Mouse (Mus musculus) kidney, adult 2 months (tissue): ENCODE data around the gene Unc5c. TPM values are rescaled to one million over a fixed set of nuclear protein-coding genes. Genes with fewer than 3 reads are reported as not detected.

Source experiments
- DNase-seq: peaks from one replicate; pipeline ENCODE4 v3.0.0; 2021
- H3K27ac ChIP-seq: fragments of 200-500 bp; 2 replicates; pipeline ENCODE4 v1.5.1; 2012; ENCODE audit warnings: low read depth, low read length, control low read depth, inconsistent platforms; ENCODE audit not compliant: insufficient read depth
- H3K27me3 ChIP-seq: fragments of 200-500 bp; replicated peaks from 2 replicates; pipeline ENCODE4 v1.6.1; 2012; ENCODE audit warnings: mild to moderate bottlenecking, moderate library complexity, low read length, inconsistent platforms; ENCODE audit not compliant: control insufficient read depth, insufficient read depth
- H3K36me3 ChIP-seq: fragments of 200-500 bp; 2 replicates; pipeline ENCODE4 v1.6.1; 2012; ENCODE audit warnings: mild to moderate bottlenecking, moderate library complexity, low read length, inconsistent platforms; ENCODE audit not compliant: control insufficient read depth, insufficient read depth
- H3K4me1 ChIP-seq: fragments of 200-500 bp; 2 replicates; pipeline ENCODE4 v1.6.1; 2011; ENCODE audit warnings: low read length; ENCODE audit not compliant: control insufficient read depth, insufficient read depth
- H3K4me3 ChIP-seq: fragments of 200-500 bp; 2 replicates; pipeline ENCODE4 v1.5.1; 2011; ENCODE audit warnings: mild to moderate bottlenecking, low read depth, low read length, control low read depth; ENCODE audit not compliant: insufficient read depth
- CTCF ChIP-seq: fragments of 200-500 bp; conservative IDR thresholded peaks from 2 replicates; pipeline ENCODE4 v1.5.1; 2011; ENCODE audit warnings: low read depth, mild to moderate bottlenecking, control low read depth, low read length, moderate library complexity, mixed read lengths; ENCODE audit not compliant: insufficient read depth, insufficient read length
- POLR2A ChIP-seq: fragments of 200-500 bp; IDR thresholded peaks from one replicate; pipeline ENCODE4 v1.6.1; 2011; ENCODE audit warnings: low read depth, low read length, control low read depth
- WGBS: fragments of 180-500 bp; shearing (Covaris S2); methylation state at CpG from one replicate; pipeline ENCODE4 v1.1.7; 2018; 5-methylcytosine and 5-hydroxymethylcytosine counted together
- polyA plus RNA-seq: library from polyadenylated mRNA; depleted of rRNA; stranded (reverse); fragments of >200 nt; gene quantifications from 2 replicates; pipeline ENCODE4 v1.2.3, GENCODE M21; 2012

Gene Unc5c
- polyA plus RNA-seq, 1 experiment: 2.3 TPM

DNA sequence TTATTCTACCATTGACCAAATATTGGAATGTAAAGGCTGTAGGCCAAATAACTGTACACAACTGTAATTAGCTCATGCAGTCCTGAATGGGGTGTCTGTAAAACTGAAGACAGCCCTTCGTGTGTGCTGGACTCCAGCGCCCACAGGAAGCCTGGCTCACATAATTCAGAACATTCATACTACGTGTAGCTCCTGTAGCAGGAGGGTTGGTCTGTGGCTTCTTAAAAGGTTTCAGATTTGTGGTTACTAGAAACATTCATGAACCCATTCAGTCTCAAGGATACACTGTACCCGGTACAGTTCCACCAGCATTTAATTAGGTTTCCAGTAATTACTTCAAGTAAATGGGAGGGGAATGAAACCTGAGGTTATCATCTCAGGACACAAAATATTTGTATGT, 246.6 kb downstream of the Unc5c start:
- Histone ChIP-seq H3K4me1 (no peaks in the 10 kb centered on the region), H3K27me3 (no peaks in the 10 kb centered on the region), H3K27ac (no peak overlapping the region), H3K36me3 (no peaks in the 10 kb centered on the region), H3K4me3 (no peak overlapping the region)
- TF ChIP-seq CTCF (no peak), POLR2A (no peak)
- 71% methylated on average over 4 of the region's 4 CpGs for WGBS
- no peak for DNase-seq

DNA sequence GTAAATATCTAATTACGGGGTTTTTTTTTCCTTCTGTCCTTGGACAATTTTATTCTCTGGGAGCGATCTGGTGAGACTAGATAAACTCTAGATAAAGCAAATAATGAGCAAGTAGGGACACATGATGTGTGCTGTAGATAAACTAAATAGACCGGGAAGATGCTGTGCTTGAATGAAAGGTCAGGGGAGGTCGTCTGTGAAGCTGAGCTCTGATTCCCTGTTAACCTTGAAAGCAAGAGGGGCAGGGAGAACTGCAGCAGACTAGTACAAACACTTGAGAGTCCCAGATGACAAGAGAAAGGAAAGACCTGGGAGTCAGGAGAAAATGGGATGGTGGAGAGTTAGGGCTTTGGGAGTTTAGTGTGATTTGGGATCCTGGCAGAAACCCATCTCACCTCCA, 251.4 kb downstream of the Unc5c start:
- Histone ChIP-seq H3K27me3 (no peaks in the 10 kb centered on the region), H3K4me1 (no peaks in the 10 kb centered on the region), H3K27ac (no peak overlapping the region), H3K36me3 (no peaks in the 10 kb centered on the region), H3K4me3 (no peak overlapping the region)
- TF ChIP-seq POLR2A (no peak), CTCF (no peak)
- 50% methylated on average over 4 of the region's 4 CpGs for WGBS
- DNase-seq: no peak

DNA sequence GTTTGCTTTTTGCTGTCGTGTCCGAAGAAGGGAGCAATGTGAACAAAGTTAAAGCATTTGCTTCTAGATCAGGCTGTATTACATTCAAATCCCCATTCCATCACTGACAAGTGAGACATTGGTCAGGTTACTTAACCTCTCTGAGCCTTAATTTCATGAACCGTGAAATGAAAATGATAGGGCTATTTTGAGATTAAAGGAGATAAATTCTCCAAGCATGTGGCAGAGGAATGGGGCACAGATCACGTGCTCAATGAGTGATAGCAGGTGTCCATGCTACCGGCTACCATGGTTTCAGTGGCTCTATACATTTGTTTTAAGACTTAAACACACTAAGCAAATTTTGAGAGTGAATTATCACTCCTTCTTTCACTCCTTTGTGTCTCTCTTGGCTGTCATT, 254.0 kb downstream of the Unc5c start:
- no peak overlapping the region for H3K4me3 ChIP-seq
- no peaks in the 10 kb centered on the region for H3K36me3 ChIP-seq
- H3K27me3 ChIP-seq: no peaks in the 10 kb centered on the region
- no peak for TF ChIP-seq POLR2A
- WGBS: 57% methylated on average over 5 of the region's 5 CpGs
- H3K27ac ChIP-seq: no peak overlapping the region
- DNase-seq: no peak
- no peaks in the 10 kb centered on the region for H3K4me1 ChIP-seq

DNA sequence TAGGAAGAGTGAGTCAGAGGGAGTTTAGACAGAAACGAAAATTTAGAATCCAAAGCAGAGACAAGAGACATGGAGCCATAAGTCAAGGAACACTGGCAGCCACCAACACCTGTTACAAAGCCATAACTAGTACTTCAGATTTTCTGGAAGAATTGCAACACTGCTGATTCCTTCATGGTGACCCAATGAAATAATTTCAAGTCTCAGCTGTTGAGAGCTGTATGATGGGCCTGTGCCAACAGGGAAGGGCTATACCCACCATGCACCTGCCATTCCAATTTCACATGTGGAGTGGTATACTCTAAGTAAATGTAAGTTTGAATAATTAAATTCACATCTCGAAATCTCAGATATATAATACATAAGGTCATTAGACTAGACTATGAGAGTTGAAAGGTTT, 259.5 kb downstream of the Unc5c start:
- Histone ChIP-seq H3K4me3 (no peak overlapping the region), H3K4me1 (no peaks in the 10 kb centered on the region), H3K36me3 (no peaks in the 10 kb centered on the region), H3K27me3 (no peaks in the 10 kb centered on the region), H3K27ac (no peak overlapping the region)
- DNase-seq: no peak
- WGBS: 81% methylated on average over 2 of the region's 2 CpGs
- no peak for TF ChIP-seq CTCF
- no peak for TF ChIP-seq POLR2A

DNA sequence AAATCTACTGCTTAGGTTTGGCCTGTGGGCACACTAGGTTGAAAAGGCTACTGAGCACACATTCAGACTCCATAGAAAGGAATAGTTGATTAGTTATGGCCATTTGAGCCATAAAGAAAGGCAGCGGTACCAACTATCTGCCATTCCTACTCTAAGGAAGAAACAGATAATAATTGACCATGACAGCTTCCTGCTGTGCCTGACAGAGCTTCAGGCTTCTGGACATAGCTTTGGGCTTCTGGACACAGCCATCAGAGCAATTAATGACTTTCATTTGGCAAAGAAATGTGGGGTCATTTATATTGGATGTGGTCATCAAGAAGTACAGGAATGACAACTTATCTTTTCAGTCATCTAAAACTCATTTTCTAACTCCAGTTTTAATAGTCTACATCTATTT, 260.4 kb downstream of the Unc5c start:
- H3K36me3 ChIP-seq: no peaks in the 10 kb centered on the region
- no peaks in the 10 kb centered on the region for H3K27me3 ChIP-seq
- H3K27ac ChIP-seq: no peak overlapping the region
- no peak overlapping the region for H3K4me3 ChIP-seq
- DNase-seq: no peak
- no peaks in the 10 kb centered on the region for H3K4me1 ChIP-seq
- WGBS: 90% methylated on average over 1 of the region's 1 CpGs
- TF ChIP-seq POLR2A (no peak), CTCF (no peak)

DNA sequence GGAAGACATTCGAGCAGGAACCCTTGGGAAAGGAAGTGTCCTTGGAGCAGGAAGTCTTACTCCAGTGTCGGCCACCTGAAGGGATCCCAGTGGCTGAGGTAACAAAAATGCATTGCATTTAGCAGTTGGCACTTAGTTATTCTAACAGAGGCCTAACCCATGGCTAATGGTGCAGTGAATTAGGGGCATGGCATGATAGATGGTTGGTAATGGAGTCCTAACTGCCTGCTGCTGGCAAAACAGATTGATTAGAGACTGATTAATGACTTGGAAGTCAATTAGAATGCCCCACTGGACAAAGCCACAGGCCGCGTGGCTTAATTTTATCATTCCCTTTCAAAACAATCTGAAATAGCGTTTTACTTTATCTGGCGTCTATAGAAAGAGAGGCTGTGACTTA, 268.8 kb downstream of the Unc5c start:
- H3K27me3 ChIP-seq: no peaks in the 10 kb centered on the region
- WGBS: 52% methylated on average over 6 of the region's 6 CpGs
- no peak for DNase-seq
- no peak overlapping the region for H3K27ac ChIP-seq
- TF ChIP-seq POLR2A: no peak
- TF ChIP-seq CTCF: no peak
- no peak overlapping the region for H3K4me3 ChIP-seq
- H3K4me1 ChIP-seq: no peaks in the 10 kb centered on the region
- H3K36me3 ChIP-seq: no peaks in the 10 kb centered on the region

DNA sequence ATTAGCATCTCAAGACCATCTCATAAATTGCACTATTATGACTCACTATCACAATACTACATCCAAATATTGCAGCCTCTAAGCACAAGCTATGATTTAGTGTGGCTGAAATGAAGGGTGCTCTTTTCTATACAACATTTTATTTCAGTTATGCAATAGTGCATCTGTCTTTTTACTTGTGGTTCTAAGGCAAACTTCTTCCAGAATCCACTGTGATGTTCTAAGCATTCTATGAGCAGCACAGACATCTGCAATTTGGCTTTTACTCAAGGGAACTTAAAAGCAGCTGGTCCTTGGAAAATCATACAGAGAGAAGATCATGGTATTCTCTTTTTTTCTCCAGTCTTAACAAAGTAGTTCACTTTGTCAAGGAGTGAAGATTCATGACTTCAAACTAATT, 270.3 kb downstream of the Unc5c start:
- no peak overlapping the region for H3K4me3 ChIP-seq
- H3K4me1 ChIP-seq: no peaks in the 10 kb centered on the region
- H3K27ac ChIP-seq: no peak overlapping the region
- TF ChIP-seq POLR2A (no peak), CTCF (no peak)
- DNase-seq: no peak
- H3K36me3 ChIP-seq: no peaks in the 10 kb centered on the region
- no peaks in the 10 kb centered on the region for H3K27me3 ChIP-seq

DNA sequence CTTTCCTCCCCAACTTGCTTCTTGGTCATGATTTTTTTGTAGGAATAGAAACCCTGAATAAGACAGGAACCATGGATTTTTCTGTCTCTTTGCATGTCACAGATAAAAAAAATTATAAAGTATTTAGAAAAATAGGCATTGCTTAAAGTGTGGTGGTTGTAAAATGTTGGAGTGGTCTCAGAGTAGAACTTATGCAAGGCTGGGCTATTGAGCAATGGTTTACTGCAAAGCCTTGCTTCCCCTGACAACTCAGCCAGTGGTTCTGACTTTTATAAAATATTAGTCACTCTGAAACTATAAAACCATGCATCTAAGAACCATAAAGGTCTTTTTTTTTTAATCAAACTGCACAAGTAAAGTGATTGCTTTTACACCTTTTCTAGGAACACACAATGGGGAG, 280.3 kb downstream of the Unc5c start:
- no peak for DNase-seq
- no peak overlapping the region for H3K27ac ChIP-seq
- no peak overlapping the region for H3K4me3 ChIP-seq
- no peaks in the 10 kb centered on the region for H3K27me3 ChIP-seq
- no peaks in the 10 kb centered on the region for H3K4me1 ChIP-seq
- TF ChIP-seq POLR2A (no peak), CTCF (no peak)
- no peaks in the 10 kb centered on the region for H3K36me3 ChIP-seq
